Mouse (Mus musculus): ENCODE measurements around the gene Naa80. TPM values are rescaled to one million over a fixed set of nuclear protein-coding genes. Genes with fewer than 3 reads are reported as not detected.
A peak's percentile ranks its signal among the peaks of the same experiment; 100 is the strongest.

Naa80 gene
- polyA plus RNA-seq (2012; ENCODE audit: insufficient read depth, insufficient read length, low replicate concordance, missing spikeins): not detected in 2 replicates

- Histone ChIP-seq H3K27ac (ENCODE audit: insufficient read depth, low read depth, low read length) (no peak within 1 kb of the TSS), H3K4me3 (ENCODE audit: insufficient read depth, low read depth, low read length) (no peak within 1 kb of the TSS), H3K4me1 (ENCODE audit: control insufficient read depth, insufficient read depth, low read length) (peaks cover 16% of the 10 kb centered on the region)
- no peak for TF ChIP-seq CTCF (IDR thresholded peaks at IDR 0.05; ENCODE audit: insufficient read depth, low read depth, low read length)
- TF ChIP-seq POLR2A (IDR thresholded peaks at IDR 0.05; ENCODE audit: insufficient read depth, low read depth, low read length): no peak
- 76% methylated on average over 3 of the region's 3 CpGs for WGBS
Observed at GRCm38 (mm10) chr9:107578587-107578986, at the start of gene Naa80. TSS of gene Naa80 (plus strand) at chr9:107578887.

- Histone ChIP-seq H3K27ac (ENCODE audit: insufficient read depth, low read depth, low read length) (peak within 1 kb of the TSS; percentile 72; the same call in 1 of the 2 replicates), H3K4me3 (ENCODE audit: insufficient read depth, low read depth, low read length) (peak within 1 kb of the TSS; percentile 78), H3K4me1 (ENCODE audit: control insufficient read depth, insufficient read depth, low read length) (peaks cover 25% of the 10 kb centered on the region)
- 0 out of 2 replicates have a peak, but pooled peaks have one; percentile 19 for TF ChIP-seq CTCF (IDR thresholded peaks at IDR 0.05; ENCODE audit: insufficient read depth, low read depth, low read length)
- TF ChIP-seq POLR2A (IDR thresholded peaks at IDR 0.05; ENCODE audit: insufficient read depth, low read depth, low read length): peak; percentile 72
- WGBS: under 1% methylated on average over 48 of the region's 48 CpGs
Observed at GRCm38 (mm10) chr9:107533791-107534407, 44.8 kb upstream of the Naa80 start, which contains the start of gene Tmem115. TSS of gene Tmem115 (plus strand) at chr9:107533945.

- WGBS: under 1% methylated on average over 40 of the region's 40 CpGs
- H3K27ac ChIP-seq (ENCODE audit: insufficient read depth, low read depth, low read length): no peak overlapping the region
Observed at GRCm38 (mm10) chr9:107534408-107535202, 44.1 kb upstream of the Naa80 start.

GRCm38 (mm10) chr9:107538231-107538630, 40.5 kb upstream of the Naa80 start:
- H3K4me3 ChIP-seq (ENCODE audit: insufficient read depth, low read depth, low read length): no peak overlapping the region
- H3K27ac ChIP-seq (ENCODE audit: insufficient read depth, low read depth, low read length): no peak overlapping the region
- no peak for TF ChIP-seq CTCF (IDR thresholded peaks at IDR 0.05; ENCODE audit: insufficient read depth, low read depth, low read length)
- TF ChIP-seq POLR2A (IDR thresholded peaks at IDR 0.05; ENCODE audit: insufficient read depth, low read depth, low read length): no peak
- WGBS: 52% methylated on average over 7 of the region's 7 CpGs
- H3K4me1 ChIP-seq (ENCODE audit: control insufficient read depth, insufficient read depth, low read length): peaks cover 34% of the 10 kb centered on the region

More at GRCm38 (mm10) chr9:107534408-107535202, 44.1 kb upstream of the Naa80 start:
- no peak for TF ChIP-seq CTCF (IDR thresholded peaks at IDR 0.05; ENCODE audit: insufficient read depth, low read depth, low read length)
- no peak for TF ChIP-seq POLR2A (IDR thresholded peaks at IDR 0.05; ENCODE audit: insufficient read depth, low read depth, low read length)
- H3K4me3 ChIP-seq (ENCODE audit: insufficient read depth, low read depth, low read length): peak overlapping the region; percentile 78
- peaks cover 25% of the 10 kb centered on the region for H3K4me1 ChIP-seq (ENCODE audit: control insufficient read depth, insufficient read depth, low read length)

- H3K27ac ChIP-seq (ENCODE audit: insufficient read depth, low read depth, low read length): no peak overlapping the region
- 93% methylated on average over 3 of the region's 3 CpGs for WGBS
- peaks cover 34% of the 10 kb centered on the region for H3K4me1 ChIP-seq (ENCODE audit: control insufficient read depth, insufficient read depth, low read length)
- TF ChIP-seq POLR2A (IDR thresholded peaks at IDR 0.05; ENCODE audit: insufficient read depth, low read depth, low read length) (no peak), CTCF (IDR thresholded peaks at IDR 0.05; ENCODE audit: insufficient read depth, low read depth, low read length) (no peak)
- H3K4me3 ChIP-seq (ENCODE audit: insufficient read depth, low read depth, low read length): no peak overlapping the region
Observed at GRCm38 (mm10) chr9:107538711-107539110, 40.0 kb upstream of the Naa80 start.

- 93% methylated on average over 8 of the region's 8 CpGs for WGBS
- H3K4me1 ChIP-seq (ENCODE audit: control insufficient read depth, insufficient read depth, low read length): peaks cover 35% of the 10 kb centered on the region
- TF ChIP-seq POLR2A (IDR thresholded peaks at IDR 0.05; ENCODE audit: insufficient read depth, low read depth, low read length): no peak
- no peak overlapping the region for H3K27ac ChIP-seq (ENCODE audit: insufficient read depth, low read depth, low read length)
- H3K4me3 ChIP-seq (ENCODE audit: insufficient read depth, low read depth, low read length): no peak overlapping the region
Observed at GRCm38 (mm10) chr9:107539940-107540339, 38.7 kb upstream of the Naa80 start.

GRCm38 (mm10) chr9:107540420-107540819, 38.3 kb upstream of the Naa80 start:
- H3K4me3 ChIP-seq (ENCODE audit: insufficient read depth, low read depth, low read length): no peak overlapping the region
- TF ChIP-seq CTCF (IDR thresholded peaks at IDR 0.05; ENCODE audit: insufficient read depth, low read depth, low read length) (no peak), POLR2A (IDR thresholded peaks at IDR 0.05; ENCODE audit: insufficient read depth, low read depth, low read length) (no peak)
- 67% methylated on average over 4 of the region's 4 CpGs for WGBS
- H3K27ac ChIP-seq (ENCODE audit: insufficient read depth, low read depth, low read length): no peak overlapping the region
- H3K4me1 ChIP-seq (ENCODE audit: control insufficient read depth, insufficient read depth, low read length): peaks cover 36% of the 10 kb centered on the region

GRCm38 (mm10) chr9:107541005-107541404, 37.7 kb upstream of the Naa80 start:
- TF ChIP-seq POLR2A (IDR thresholded peaks at IDR 0.05; ENCODE audit: insufficient read depth, low read depth, low read length) (no peak), CTCF (IDR thresholded peaks at IDR 0.05; ENCODE audit: insufficient read depth, low read depth, low read length) (no peak)
- peaks cover 30% of the 10 kb centered on the region for H3K4me1 ChIP-seq (ENCODE audit: control insufficient read depth, insufficient read depth, low read length)
- no peak overlapping the region for H3K27ac ChIP-seq (ENCODE audit: insufficient read depth, low read depth, low read length)
- WGBS: 36% methylated on average over 10 of the region's 10 CpGs
- no peak overlapping the region for H3K4me3 ChIP-seq (ENCODE audit: insufficient read depth, low read depth, low read length)

All from olfactory bulb, adult 2 months (tissue).